Mouse (Mus musculus) urinary bladder, postnatal 25 days (tissue): ENCODE measurements around the gene 1700029I15Rik.

Source experiments
- DNase-seq: peaks from one replicate; pipeline ENCODE4 v3.0.0; 2022; ENCODE audit warnings: low spot score

1700029I15Rik gene

GRCm38 (mm10) chr2:92373437-92373813, 8.9 kb upstream of the 1700029I15Rik start:
- no peak for DNase-seq

DNA sequence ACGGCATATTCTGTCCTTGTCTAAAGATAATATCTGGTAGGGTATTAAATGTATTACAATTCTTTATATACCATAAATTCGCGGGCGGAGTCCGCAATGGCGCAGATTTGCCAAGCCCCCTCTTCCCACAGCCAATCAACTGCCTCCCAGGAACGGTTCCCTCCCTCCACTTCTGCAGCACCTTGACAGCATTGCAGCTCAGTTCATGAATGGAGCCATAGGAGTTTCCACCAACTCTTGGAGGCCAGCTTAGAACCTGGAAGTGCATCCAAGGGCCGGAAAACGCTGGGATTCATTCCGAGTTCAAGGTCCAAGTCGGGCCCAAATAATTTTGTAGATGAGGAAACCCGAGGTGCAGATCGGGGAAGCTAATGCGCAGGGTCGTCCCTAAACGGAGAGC, 7.8 kb upstream of the 1700029I15Rik start, which contains the start of the genes Pex16 and Large2:
Gene Pex16 (plus strand): TSS at position 163 of the 400 bp plus-strand sequence.
Gene Large2 (minus strand): TSS at position 356 of the 400 bp plus-strand sequence.
- no peak for DNase-seq

- peak; percentile 89 for DNase-seq
These were observed 7.2 kb upstream of the 1700029I15Rik start for GRCm38 (mm10) chr2:92375099-92375623.

DNA sequence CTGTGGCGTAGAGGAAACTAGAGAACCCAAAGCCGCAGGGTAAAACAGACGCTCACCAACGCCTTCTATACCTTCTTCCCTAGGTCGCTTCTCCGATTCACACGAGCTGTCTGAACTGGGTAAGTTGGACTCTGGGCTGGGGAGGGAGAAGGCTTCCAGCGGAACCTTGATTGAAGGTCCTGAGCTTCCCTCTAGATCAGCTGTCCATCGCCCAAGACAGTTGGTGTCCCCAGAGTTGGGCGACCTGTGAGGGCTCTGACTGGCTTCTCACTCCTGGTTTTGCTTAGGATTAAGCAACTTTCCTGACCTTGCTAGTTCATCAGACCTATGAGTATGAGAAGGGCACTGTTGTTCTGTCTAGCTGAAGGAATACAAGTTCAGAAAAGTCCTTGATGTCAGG, 6.5 kb upstream of the 1700029I15Rik start:
- DNase-seq, result no peak

DNA sequence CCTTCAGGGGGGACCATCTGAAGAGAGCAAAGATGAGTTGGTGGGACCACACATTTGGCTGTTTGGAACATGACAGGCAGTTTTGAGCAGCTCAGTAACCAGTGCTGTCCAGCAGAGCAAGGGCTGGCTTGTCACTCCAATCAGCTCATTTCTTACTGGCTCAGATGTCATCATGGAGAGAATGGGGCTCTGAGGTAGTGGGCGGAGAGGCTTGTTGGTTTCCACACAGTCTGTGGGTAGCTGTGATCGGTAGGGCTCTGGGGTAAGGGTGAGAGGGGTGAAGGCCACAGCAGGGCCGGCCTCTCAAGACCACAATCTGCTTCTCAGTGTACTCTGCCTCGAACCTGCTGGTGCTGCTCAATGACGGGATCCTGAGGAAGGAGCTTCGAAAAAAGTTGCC, 6.0 kb upstream of the 1700029I15Rik start:
- DNase-seq, result no peak

GRCm38 (mm10) chr2:92377320-92377719, 5.0 kb upstream of the 1700029I15Rik start:
- no peak for DNase-seq

DNA sequence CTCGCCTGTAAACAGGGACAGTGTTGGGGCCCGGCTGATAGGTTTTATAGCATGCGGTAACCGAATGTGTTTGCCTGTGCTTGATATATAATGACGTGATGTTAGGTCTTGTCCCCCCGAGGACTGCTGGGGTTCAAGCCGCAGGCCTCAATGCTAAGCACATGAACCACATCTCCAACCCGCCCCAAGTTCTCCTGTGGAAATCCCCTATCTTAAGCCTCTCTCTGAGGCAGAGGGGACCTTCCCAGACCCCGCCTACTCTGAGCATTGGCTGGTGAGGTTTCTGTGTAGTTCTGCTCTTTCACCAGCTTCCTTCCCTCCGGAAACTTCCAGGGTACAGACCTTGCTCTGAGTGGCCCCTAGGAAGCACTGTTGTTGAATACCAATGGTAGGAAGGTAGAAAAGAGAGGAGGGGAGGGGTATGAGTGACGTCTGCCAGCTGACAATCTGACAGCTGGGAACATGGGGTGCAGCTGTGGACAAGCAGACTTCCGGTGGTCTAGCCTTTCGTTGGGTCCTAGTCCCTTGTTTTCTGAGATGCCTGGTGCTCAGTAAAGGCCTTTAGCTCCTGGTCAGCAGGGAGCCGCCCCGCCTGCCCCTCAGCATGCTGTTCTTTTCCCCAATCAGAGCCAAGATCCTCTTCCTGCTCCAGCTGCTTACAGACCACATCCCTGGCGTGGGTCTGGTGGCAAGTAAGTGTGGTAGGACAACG, 2.4 kb upstream of the 1700029I15Rik start:
- no peak for DNase-seq

GRCm38 (mm10) chr2:92380495-92381050, 1.8 kb upstream of the 1700029I15Rik start:
- no peak for DNase-seq

DNA sequence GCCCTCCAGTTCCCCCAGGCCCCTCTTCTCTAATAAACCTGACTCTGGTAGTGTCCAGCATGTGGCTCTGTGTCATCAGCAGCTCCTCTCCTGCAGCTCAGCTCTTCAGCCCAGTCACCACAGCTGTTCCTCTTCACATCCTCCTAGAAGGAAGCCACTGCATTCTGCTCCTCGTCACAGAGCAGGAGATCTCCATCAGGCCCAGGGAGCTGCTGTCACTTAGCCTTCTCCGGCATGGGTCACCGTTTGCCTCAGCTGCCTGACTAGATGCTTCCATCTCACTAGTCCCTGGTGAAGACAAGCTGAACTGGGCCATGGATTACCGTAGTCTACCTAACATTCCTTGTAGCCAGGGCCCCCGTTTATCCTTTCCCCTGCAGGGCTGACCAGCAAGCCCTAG, 1.2 kb upstream of the 1700029I15Rik start:
- no peak for DNase-seq

- DNase-seq, result no peak
These were observed 421 bp downstream of the 1700029I15Rik start for GRCm38 (mm10) chr2:92382759-92383158.

DNA sequence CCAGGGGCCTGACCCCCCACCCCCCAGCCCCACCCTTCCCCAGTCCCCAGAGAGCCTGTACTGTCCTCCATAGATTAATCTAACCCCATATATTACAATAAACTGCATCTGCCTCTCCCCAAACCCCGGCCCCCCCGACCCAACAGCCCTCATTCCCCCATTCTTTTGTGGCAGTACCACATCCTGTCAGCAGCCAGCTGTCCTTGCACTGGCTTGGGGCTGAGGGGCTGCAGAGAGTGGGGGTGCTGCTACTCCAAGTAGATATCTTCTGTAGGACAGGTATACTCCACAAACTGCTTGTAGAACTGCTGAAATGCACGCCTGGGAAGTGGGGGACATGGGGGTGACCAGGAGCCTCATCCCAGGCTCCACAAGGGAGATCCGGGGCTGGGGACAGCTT, 1.8 kb downstream of the 1700029I15Rik start:
- no peak for DNase-seq

DNA sequence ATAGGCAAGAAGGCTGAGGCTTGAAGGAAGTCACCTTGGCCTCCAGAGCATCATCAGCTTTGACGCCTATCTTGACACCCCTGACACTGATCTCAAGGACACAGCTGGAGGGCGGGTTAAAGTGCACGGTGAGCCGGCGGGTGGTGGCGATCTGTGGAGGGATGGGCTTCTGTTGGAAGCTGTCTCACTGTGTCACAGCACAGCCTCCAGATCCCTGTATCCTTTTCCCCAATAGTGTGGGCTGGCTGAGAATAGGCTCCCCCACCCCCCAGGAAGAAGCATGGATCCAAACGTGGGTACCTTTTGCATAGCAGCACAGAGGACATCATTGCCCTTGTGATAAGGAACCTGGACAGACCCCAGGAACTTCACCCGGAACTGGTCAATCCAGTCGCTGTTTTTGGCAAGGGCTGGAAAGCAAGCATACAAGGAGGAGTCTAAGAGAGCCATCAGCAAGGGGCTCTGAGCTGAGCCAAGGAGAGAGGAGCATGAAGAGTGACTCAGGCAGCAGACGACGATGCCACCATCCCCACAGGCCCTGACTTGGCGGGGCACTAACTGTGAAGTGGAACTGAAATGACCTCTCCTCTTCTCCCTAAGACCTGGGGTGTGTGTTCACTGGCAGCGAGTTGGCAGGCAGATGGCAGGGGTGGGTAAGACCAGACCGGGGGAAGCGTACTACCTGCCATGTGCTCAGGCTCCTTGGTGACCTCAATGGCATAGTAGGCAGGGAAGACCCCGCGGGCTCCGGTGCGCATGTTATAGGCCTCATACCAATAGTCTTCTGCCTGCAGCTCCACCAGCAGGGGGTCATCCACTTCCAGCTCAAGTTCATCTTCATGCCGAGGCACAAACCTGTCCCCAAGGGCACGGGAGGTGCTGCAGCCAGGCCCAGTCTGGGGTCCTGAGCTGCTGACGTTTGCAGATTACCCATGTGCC, 3.0 kb downstream of the 1700029I15Rik start:
- no peak for DNase-seq

DNA sequence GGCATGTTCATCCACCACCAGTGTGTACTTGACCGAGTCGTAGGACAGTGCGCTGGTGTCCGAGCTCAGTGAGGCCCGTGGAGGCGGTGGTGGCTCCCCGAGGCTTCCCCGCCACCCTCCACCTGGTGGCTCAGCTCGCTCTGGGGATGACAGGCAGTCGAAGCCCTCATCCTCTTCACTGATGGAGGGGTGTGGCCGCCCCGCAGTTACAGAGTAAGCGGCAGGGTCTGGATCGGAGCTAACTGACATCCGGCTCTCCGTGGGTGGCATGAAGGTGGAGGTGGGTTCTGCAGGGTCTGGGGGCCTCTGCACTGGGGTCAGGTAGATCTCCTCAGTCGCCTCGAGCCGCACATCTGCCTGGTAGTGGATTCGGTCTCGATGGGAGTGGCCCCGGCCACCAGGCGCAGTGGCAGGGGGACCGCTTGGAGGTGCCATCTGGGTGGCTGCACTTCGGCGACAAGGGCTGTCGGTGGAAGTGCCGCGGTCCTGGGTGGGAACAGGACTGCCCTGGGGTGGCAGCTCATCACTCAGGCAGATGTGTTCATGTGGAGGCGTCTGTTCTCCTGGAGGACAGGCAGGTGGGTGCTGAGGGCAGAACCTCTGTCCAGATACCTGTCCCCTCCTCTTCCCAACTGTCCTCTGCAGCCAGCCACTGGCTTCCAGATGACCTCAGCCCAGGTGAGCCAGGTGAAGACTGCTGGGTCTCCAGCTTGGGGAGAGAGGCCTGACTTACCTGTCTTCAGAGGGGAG, 4.7 kb downstream of the 1700029I15Rik start:
- DNase-seq, result no peak

- no peak for DNase-seq
These were observed 5.3 kb downstream of the 1700029I15Rik start for GRCm38 (mm10) chr2:92387646-92388045.

DNA sequence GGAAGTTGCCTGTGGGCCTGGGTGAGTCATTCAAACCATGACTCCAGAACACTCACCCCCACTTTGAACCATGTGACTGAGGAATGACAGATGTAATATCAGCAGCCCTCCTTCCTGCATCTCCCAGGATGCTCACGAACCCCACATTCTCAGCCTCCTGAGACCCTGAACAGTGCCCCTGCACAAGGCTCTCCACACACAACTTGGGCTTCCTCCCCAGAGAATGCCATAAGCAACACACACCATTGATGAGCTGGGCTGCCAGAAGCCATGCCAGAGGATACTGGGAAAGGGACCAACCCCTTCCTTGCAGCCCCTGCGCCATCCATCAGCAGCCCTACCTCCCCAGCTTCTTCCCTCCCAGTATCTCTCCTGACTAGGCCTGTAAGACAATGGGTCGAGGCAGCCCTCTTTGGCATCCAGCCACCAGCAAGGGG, 5.8 kb downstream of the 1700029I15Rik start:
- no peak for DNase-seq

DNA sequence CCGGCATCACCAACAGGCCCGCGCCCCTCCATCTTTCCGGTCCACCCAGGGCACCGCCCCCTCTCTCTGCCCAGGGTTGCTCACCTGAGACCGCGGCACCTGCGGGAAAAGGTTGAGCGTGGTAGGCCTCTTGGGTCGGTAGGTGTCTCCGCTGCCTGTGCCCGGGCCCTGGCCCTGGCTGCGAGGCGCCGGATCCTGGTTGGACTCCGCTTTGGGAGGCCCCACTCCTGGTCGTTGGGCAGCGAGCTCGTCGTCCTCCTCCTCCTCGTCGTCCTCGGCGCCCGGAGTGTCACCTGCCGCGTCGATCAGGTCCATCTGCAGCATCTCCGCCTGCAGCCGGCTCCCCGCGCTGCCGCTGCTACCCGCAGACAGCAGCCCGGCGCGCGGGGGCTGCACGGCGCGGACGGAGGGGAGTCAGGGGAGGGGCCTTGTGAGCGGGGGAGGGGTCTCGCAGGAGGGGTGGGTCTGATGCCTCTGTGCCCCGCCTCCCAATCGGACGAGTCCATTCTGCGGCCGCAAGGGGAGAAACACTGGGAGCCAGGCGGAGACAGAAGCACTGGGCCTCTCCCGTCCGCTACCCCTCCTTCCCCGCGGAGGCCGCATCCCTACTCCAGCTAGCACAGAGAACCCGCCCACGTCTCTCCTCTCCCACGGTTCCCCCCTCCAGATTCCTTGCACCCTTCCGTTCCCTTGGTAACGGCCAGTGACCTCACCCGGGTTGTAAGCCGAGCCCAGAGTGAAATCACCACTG, 6.7 kb downstream of the 1700029I15Rik start:
- peak; percentile 74 for DNase-seq

- no peak for DNase-seq
These were observed 7.3 kb downstream of the 1700029I15Rik start for GRCm38 (mm10) chr2:92389645-92390044.

DNA sequence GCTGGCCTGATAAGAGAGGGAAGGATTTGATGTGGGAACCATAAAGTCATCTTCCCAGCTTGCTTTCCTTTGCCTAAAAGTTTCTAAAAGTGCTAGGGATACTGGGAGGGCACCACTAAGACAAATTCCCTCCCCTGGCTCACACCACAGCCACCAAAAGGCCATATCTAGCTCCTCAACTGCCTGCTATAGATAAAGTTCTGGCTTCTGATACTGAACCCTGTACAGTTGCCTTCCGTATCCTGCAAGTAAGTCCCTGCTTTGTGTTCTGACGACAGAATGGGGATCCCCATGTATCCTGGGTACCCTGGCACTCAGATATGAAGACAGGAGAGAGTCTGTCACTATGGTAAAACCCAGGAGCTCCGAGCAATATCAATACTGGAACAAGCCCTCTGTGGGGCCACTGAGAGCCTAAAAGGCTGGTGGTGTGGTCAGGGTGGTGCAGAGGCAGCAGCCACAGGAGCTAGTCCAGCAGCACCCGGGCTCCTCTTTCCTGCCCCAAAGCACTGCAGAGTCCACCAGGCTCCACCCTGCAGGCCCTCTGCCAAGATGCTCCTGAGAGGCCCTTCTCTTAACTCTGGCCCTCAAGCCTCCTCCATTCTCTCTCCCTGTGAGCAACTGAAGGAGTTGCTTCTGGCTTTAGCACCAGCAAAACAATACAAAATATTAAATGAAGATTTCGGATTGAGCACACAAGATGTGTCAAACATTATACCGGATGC, 8.0 kb downstream of the 1700029I15Rik start:
- no peak for DNase-seq

- DNase-seq, result no peak
These were observed 8.8 kb downstream of the 1700029I15Rik start for GRCm38 (mm10) chr2:92391116-92391515.

DNA sequence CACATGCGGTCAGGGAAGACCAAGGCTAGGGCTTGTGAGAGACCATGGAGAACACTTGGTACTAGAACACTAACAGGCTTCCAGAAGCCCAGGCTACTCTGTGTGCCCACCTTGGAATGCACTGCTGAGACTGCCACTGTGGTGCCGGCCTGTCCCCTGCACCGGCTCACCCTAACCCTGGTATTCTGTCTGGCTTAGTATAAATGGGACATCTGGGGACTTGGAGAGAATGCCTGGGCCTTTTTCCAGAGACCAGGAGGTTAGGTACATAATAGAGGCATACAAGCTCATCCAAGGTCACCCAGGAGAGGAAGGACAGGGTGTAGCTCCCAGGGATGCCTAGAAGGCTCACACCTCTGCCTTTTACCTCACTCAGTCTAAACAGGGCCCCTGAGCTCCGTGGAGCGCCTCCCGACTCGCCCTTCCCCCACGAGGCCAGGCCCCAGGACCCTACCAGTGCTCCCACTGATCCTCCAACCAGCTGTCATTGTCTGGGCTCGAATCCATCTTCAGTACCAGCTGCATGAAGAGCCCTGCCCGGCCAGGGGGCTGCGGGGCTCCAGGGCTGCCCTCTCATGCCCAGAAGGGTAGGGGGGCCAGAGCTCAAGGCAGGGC, 9.5 kb downstream of the 1700029I15Rik start:
- no peak for DNase-seq
